Mouse (Mus musculus) neural tube, embryonic 11.5 days (tissue): ENCODE data around the gene Casr. TPM values are rescaled to one million over a fixed set of nuclear protein-coding genes. Genes with fewer than 3 reads are reported as not detected.

Source experiments
- ATAC-seq: fragments of 200-750 bp; cut with Nextera tagmentation; 2 replicates; pipeline ENCODE4 v1.8.0; 2017; ENCODE audit warnings: moderate number of reproducible peaks, mild to moderate bottlenecking, moderate TSS enrichment, moderate library complexity; ENCODE audit not compliant: insufficient read depth, low FRiP score, low TSS enrichment
- DNase-seq: peaks from one replicate; pipeline ENCODE4 v3.0.0-alpha.2; 2015; ENCODE audit warnings: low spot score
- H3K27ac ChIP-seq: fragments of 300-500 bp; sonication (generic); 2 replicates; pipeline ENCODE4 v1.5.1; 2014; ENCODE audit warnings: low read depth, mild to moderate bottlenecking, low read length
- H3K27me3 ChIP-seq: fragments of 300-500 bp; sonication (generic); 2 replicates; pipeline ENCODE4 v1.6.1; 2014; ENCODE audit warnings: mild to moderate bottlenecking, low read length, mixed read lengths; ENCODE audit not compliant: control insufficient read depth, insufficient read depth
- H3K36me3 ChIP-seq: fragments of 300-500 bp; sonication (generic); 2 replicates; pipeline ENCODE4 v1.6.1; 2014; ENCODE audit warnings: mild to moderate bottlenecking, low read length, moderate library complexity, mixed read lengths; ENCODE audit not compliant: control insufficient read depth, insufficient read depth
- H3K4me1 ChIP-seq: fragments of 300-500 bp; sonication (generic); 2 replicates; pipeline ENCODE4 v1.6.1; 2014; ENCODE audit warnings: low read length, mixed read lengths; ENCODE audit not compliant: control insufficient read depth, insufficient read depth
- H3K4me2 ChIP-seq: fragments of 300-500 bp; sonication (generic); 2 replicates; pipeline ENCODE4 v1.6.1; 2014; ENCODE audit warnings: low read depth, mild to moderate bottlenecking, moderate library complexity
- H3K4me3 ChIP-seq: fragments of 300-500 bp; sonication (generic); 2 replicates; pipeline ENCODE4 v1.5.1; 2014; ENCODE audit warnings: low read depth, low read length
- H3K9ac ChIP-seq: fragments of 300-500 bp; sonication (generic); 2 replicates; pipeline ENCODE4 v1.6.1; 2014; ENCODE audit warnings: mild to moderate bottlenecking, low read length
- H3K9me3 ChIP-seq: fragments of 300-500 bp; sonication (generic); 2 replicates; pipeline ENCODE4 v1.6.1; 2016; ENCODE audit warnings: low read length; ENCODE audit not compliant: control insufficient read depth
- WGBS: fragments of 180-500 bp; shearing (Covaris S2); extraction: QIAGEN DNeasy Blood & Tissue Kit; methylation state at CpG from one replicate; pipeline ENCODE4 v1.1.7; 2014; 5-methylcytosine and 5-hydroxymethylcytosine counted together
- polyA plus RNA-seq: library from polyadenylated mRNA; unstranded; fragments of >200 nt; fragmentation: Nextera tagmentation; extraction: Ambion mirVana; gene quantifications from 2 replicates; pipeline ENCODE4 v1.2.1, GENCODE M21; 2014

Gene Casr
- polyA plus RNA-seq, 1 experiment from 2014 or later, result not detected

GRCm38 (mm10) chr16:36559573-36559972, 2.4 kb downstream of the Casr start:
- H3K36me3 ChIP-seq, result no peaks in the 10 kb centered on the region
- no peak for ATAC-seq
- 0 out of 2 replicates have a peak, but pooled peaks cover 4% of the 10 kb centered on the region for H3K4me1 ChIP-seq
- no peak overlapping the region for H3K4me2 ChIP-seq
- H3K9ac ChIP-seq, result no peak overlapping the region
- H3K9me3 ChIP-seq, result no peaks in the 10 kb centered on the region
- DNase-seq, result no peak
- H3K27ac ChIP-seq, result no peak overlapping the region
- H3K4me3 ChIP-seq, result no peak overlapping the region
- WGBS, result 88% methylated on average over 6 of the region's 6 CpGs
- 0 out of 2 replicates have a peak, but pooled peaks cover 8% of the 10 kb centered on the region for H3K27me3 ChIP-seq

- no peak for DNase-seq
- 86% methylated on average over 10 of the region's 10 CpGs for WGBS
Observed at GRCm38 (mm10) chr16:36555672-36556165, 6.2 kb downstream of the Casr start.

DNA sequence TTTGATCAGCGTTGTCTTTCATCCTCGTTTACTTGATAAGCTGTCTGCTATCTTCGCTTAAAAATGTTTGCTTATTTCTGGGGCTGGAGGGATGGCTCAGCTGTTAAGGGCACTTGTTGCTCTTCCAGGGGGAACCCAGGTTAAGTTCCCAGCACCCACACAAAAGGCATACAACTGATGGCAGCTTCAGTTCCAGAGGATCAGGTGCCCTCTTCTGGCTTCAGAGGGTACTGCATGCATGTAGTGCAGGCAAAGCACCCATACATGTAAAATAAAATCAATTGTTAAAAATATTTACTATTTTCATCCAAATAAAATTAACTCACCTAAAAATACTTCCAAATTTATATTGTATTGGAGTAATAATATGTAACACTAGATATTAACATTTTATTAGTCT, 8.3 kb downstream of the Casr start:
- Histone ChIP-seq H3K9ac (no peak overlapping the region), H3K27me3 (no peaks in the 10 kb centered on the region), H3K4me1 (no peaks in the 10 kb centered on the region), H3K4me3 (no peak overlapping the region), H3K36me3 (no peaks in the 10 kb centered on the region), H3K9me3 (no peaks in the 10 kb centered on the region), H3K4me2 (no peak overlapping the region), H3K27ac (no peak overlapping the region)
- DNase-seq (no peak), ATAC-seq (no peak)
- WGBS, result 95% methylated on average over 3 of the region's 3 CpGs

More at GRCm38 (mm10) chr16:36555672-36556165, 6.2 kb downstream of the Casr start:
- H3K4me1 ChIP-seq, result no peaks in the 10 kb centered on the region
- no peaks in the 10 kb centered on the region for H3K27me3 ChIP-seq
- no peak overlapping the region for H3K4me3 ChIP-seq
- no peak overlapping the region for H3K27ac ChIP-seq
- H3K9me3 ChIP-seq, result no peaks in the 10 kb centered on the region
- no peak for ATAC-seq
- no peak overlapping the region for H3K9ac ChIP-seq
- no peak overlapping the region for H3K4me2 ChIP-seq
- H3K36me3 ChIP-seq, result no peaks in the 10 kb centered on the region

DNA sequence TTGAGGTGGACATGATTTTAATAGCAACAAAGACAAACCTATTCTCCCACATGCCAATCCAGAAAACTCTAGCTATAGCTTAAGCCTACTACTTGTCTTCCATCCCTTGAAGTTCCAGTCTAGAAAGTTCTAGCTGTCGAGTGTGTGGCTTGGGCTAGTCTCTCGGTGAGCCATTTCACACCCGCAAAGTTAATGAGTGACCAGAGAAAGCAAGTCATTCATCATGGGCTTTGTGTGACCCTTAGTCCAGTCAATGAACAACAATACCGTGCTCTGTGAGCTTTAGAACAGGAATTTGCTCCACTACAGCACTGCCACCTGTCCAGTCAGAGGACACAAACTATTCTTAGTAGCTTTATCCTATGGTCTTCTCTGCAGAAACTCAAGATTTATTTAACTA, 16.6 kb downstream of the Casr start:
- WGBS, result 40% methylated on average over 4 of the region's 4 CpGs
- H3K4me1 ChIP-seq, result no peaks in the 10 kb centered on the region
- no peak for DNase-seq
- ATAC-seq, result no peak
- no peak overlapping the region for H3K27ac ChIP-seq
- H3K27me3 ChIP-seq, result no peaks in the 10 kb centered on the region
- H3K4me2 ChIP-seq, result no peak overlapping the region
- H3K36me3 ChIP-seq, result no peaks in the 10 kb centered on the region
- no peak overlapping the region for H3K4me3 ChIP-seq
- no peaks in the 10 kb centered on the region for H3K9me3 ChIP-seq
- no peak overlapping the region for H3K9ac ChIP-seq

GRCm38 (mm10) chr16:36543091-36543490, 18.9 kb downstream of the Casr start:
- H3K4me1 ChIP-seq, result no peaks in the 10 kb centered on the region
- DNase-seq (no peak), ATAC-seq (no peak)
- no peak overlapping the region for H3K4me2 ChIP-seq
- no peaks in the 10 kb centered on the region for H3K36me3 ChIP-seq
- no peaks in the 10 kb centered on the region for H3K27me3 ChIP-seq
- no peak overlapping the region for H3K9ac ChIP-seq
- 90% methylated on average over 3 of the region's 3 CpGs for WGBS
- no peaks in the 10 kb centered on the region for H3K9me3 ChIP-seq
- no peak overlapping the region for H3K27ac ChIP-seq
- no peak overlapping the region for H3K4me3 ChIP-seq

- DNase-seq (no peak), ATAC-seq (no peak)
- no peak overlapping the region for H3K9ac ChIP-seq
- H3K36me3 ChIP-seq, result no peaks in the 10 kb centered on the region
- no peak overlapping the region for H3K4me2 ChIP-seq
- H3K27ac ChIP-seq, result no peak overlapping the region
- no peaks in the 10 kb centered on the region for H3K9me3 ChIP-seq
- H3K4me1 ChIP-seq, result no peaks in the 10 kb centered on the region
- no peak overlapping the region for H3K4me3 ChIP-seq
- WGBS, result 75% methylated on average over 6 of the region's 6 CpGs
- H3K27me3 ChIP-seq, result no peaks in the 10 kb centered on the region
Observed at GRCm38 (mm10) chr16:36540834-36541233, 21.1 kb downstream of the Casr start.

DNA sequence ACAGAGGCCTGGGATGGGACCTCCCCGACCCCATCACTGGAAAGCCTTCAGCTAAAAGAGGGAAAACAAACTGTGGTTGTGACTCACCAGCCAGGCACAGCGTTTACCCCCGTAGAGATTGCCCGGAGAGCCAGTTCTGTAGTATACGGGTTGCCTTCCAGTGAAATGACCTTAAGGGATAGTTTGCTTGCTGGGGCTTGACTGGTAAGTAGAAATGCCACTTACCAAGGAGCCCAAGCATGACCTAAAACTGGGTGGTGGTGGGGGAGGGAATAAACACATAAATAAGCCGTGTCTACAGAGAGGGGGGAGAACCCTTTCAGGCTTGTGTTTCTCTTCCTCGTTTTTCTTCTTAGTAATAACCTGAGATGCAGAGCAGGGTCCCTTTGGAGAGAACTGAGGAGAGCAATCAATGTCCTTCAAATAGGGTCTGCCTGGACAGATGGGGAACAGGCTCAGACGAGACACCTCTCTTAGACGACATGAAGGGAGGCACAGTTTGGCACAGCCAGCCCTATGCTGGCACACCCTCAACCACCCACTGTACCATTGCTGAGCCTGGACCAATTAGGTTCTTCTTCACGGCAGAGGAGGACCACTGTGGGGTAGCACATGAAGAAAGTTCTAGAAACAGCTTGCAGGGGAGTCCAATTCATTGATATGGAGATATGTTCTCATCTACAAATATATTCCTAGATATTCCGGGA, 28.8 kb downstream of the Casr start:
- no peak overlapping the region for H3K4me2 ChIP-seq
- no peaks in the 10 kb centered on the region for H3K9me3 ChIP-seq
- no peak overlapping the region for H3K4me3 ChIP-seq
- no peaks in the 10 kb centered on the region for H3K36me3 ChIP-seq
- DNase-seq (no peak), ATAC-seq (no peak)
- H3K4me1 ChIP-seq, result no peaks in the 10 kb centered on the region
- no peak overlapping the region for H3K9ac ChIP-seq
- H3K27me3 ChIP-seq, result no peaks in the 10 kb centered on the region
- WGBS, result 75% methylated on average over 11 of the region's 11 CpGs
- H3K27ac ChIP-seq, result no peak overlapping the region

GRCm38 (mm10) chr16:36532046-36532445, 29.9 kb downstream of the Casr start:
- DNase-seq (no peak), ATAC-seq (no peak)
- Histone ChIP-seq H3K27ac (no peak overlapping the region), H3K9me3 (no peaks in the 10 kb centered on the region), H3K4me3 (no peak overlapping the region), H3K4me1 (no peaks in the 10 kb centered on the region), H3K36me3 (no peaks in the 10 kb centered on the region), H3K27me3 (no peaks in the 10 kb centered on the region), H3K9ac (no peak overlapping the region), H3K4me2 (no peak overlapping the region)
- WGBS, result 67% methylated on average over 4 of the region's 4 CpGs

- H3K4me1 ChIP-seq, result no peaks in the 10 kb centered on the region
- H3K4me3 ChIP-seq, result no peak overlapping the region
- H3K36me3 ChIP-seq, result no peaks in the 10 kb centered on the region
- ATAC-seq (no peak), DNase-seq (no peak)
- H3K9me3 ChIP-seq, result no peaks in the 10 kb centered on the region
- no peak overlapping the region for H3K9ac ChIP-seq
- H3K4me2 ChIP-seq, result no peak overlapping the region
- H3K27ac ChIP-seq, result no peak overlapping the region
- 81% methylated on average over 5 of the region's 5 CpGs for WGBS
- no peaks in the 10 kb centered on the region for H3K27me3 ChIP-seq
Observed at GRCm38 (mm10) chr16:36531630-36532029, 30.3 kb downstream of the Casr start.
